Mouse (Mus musculus) ES-Bruce4 (cell line): ENCODE measurements around the gene Crygc. TPM values are rescaled to one million over a fixed set of nuclear protein-coding genes. Genes with fewer than 3 reads are reported as not detected.

ENCODE experiments used
- H3K27ac ChIP-seq: 2 replicates; pipeline ENCODE4 v1.5.1; 2012; ENCODE audit warnings: low read length, inconsistent platforms; ENCODE audit not compliant: insufficient read depth
- H3K27me3 ChIP-seq: 2 replicates; pipeline ENCODE4 v1.6.1; 2012; ENCODE audit warnings: mild to moderate bottlenecking, low read length, inconsistent platforms; ENCODE audit not compliant: control insufficient read depth, poor library complexity, insufficient read depth, severe bottlenecking
- H3K36me3 ChIP-seq: 2 replicates; pipeline ENCODE4 v1.6.1; 2012; ENCODE audit warnings: inconsistent platforms, mild to moderate bottlenecking, low read length, moderate library complexity; ENCODE audit not compliant: control insufficient read depth, poor library complexity, insufficient read depth, severe bottlenecking
- H3K4me1 ChIP-seq: one replicate; pipeline ENCODE4 v1.8.1; 2011; ENCODE audit warnings: low read length; ENCODE audit not compliant: control insufficient read depth, insufficient read depth
- H3K4me3 ChIP-seq: 2 replicates; pipeline ENCODE4 v1.5.1; 2011; ENCODE audit warnings: low read depth, mild to moderate bottlenecking, low read length
- H3K9ac ChIP-seq: 2 replicates; pipeline ENCODE4 v1.6.1; 2012; ENCODE audit warnings: low read depth, mild to moderate bottlenecking, inconsistent platforms; ENCODE audit not compliant: poor library complexity, severe bottlenecking
- H3K9me3 ChIP-seq: replicated peaks from 2 replicates; pipeline ENCODE4 v1.6.1; 2012; ENCODE audit warnings: mild to moderate bottlenecking, low read length, inconsistent platforms; ENCODE audit not compliant: control insufficient read depth, poor library complexity, insufficient read depth, severe bottlenecking
- CTCF ChIP-seq: IDR thresholded peaks from one replicate; pipeline ENCODE4 v1.8.1; 2011; ENCODE audit warnings: low read depth, low read length
- EP300 ChIP-seq: IDR thresholded peaks from 2 replicates; pipeline ENCODE4 v1.6.1; 2011; ENCODE audit warnings: low read depth, low read length; ENCODE audit not compliant: insufficient read depth
- POLR2A ChIP-seq: IDR thresholded peaks from one replicate; pipeline ENCODE4 v1.8.1; 2011; ENCODE audit warnings: low read length; ENCODE audit not compliant: insufficient read depth
- polyA plus RNA-seq: library from polyadenylated mRNA; stranded (reverse); fragments of >200 nt; gene quantifications from 2 replicates; pipeline ENCODE4 v1.2.4, GENCODE M21; 2011; ENCODE audit warnings: low read depth; ENCODE audit not compliant: missing spikeins, insufficient read depth, insufficient read length

Gene Crygc
- polyA plus RNA-seq, result not detected in 2 replicates

GRCm38 (mm10) chr1:65073589-65073988 lies at the start of gene Crygc:
Gene Crygc (minus strand): TSS chr1:65073689.
- H3K9ac ChIP-seq, result no peak within 1 kb of the TSS
- H3K4me1 ChIP-seq, result no peaks in the 10 kb centered on the region
- H3K27me3 ChIP-seq, result no peaks in the 10 kb centered on the region
- peak within 1 kb of the TSS; percentile 58 for H3K4me3 ChIP-seq
- H3K27ac ChIP-seq, result no peak within 1 kb of the TSS
- H3K36me3 ChIP-seq, result no peaks in the 10 kb centered on the region
- TF ChIP-seq EP300 (no peak), CTCF (no peak), POLR2A (no peak)
- H3K9me3 ChIP-seq, result no peaks in the 10 kb centered on the region

GRCm38 (mm10) chr1:65122574-65123372 lies 49.3 kb upstream of the Crygc start, which contains the start of gene D630023F18Rik:
Gene D630023F18Rik (minus strand): TSS chr1:65123214.
- H3K9ac ChIP-seq, result no peak within 1 kb of the TSS
- H3K4me1 ChIP-seq, result peaks cover 1% of the 10 kb centered on the region
- no peaks in the 10 kb centered on the region for H3K36me3 ChIP-seq
- H3K27ac ChIP-seq, result no peak within 1 kb of the TSS
- TF ChIP-seq CTCF (no peak), EP300 (no peak), POLR2A (no peak)
- H3K27me3 ChIP-seq, result no peaks in the 10 kb centered on the region
- H3K9me3 ChIP-seq, result no peaks in the 10 kb centered on the region
- no peak within 1 kb of the TSS for H3K4me3 ChIP-seq

GRCm38 (mm10) chr1:65119438-65119837 lies 45.9 kb upstream of the Crygc start, which contains the start of gene Gm28845:
Gene Gm28845 (minus strand): TSS chr1:65119558.
- no peaks in the 10 kb centered on the region for H3K27me3 ChIP-seq
- no peak within 1 kb of the TSS for H3K4me3 ChIP-seq
- TF ChIP-seq POLR2A (no peak), EP300 (no peak), CTCF (no peak)
- H3K27ac ChIP-seq, result peak within 1 kb of the TSS; percentile 51
- H3K9me3 ChIP-seq, result no peaks in the 10 kb centered on the region
- no peaks in the 10 kb centered on the region for H3K36me3 ChIP-seq
- H3K9ac ChIP-seq, result no peak within 1 kb of the TSS
- peaks cover 1% of the 10 kb centered on the region for H3K4me1 ChIP-seq

- H3K36me3 ChIP-seq, result no peaks in the 10 kb centered on the region
- H3K9me3 ChIP-seq, result no peaks in the 10 kb centered on the region
- H3K27me3 ChIP-seq, result no peaks in the 10 kb centered on the region
- peak overlapping the region; percentile 51 for H3K27ac ChIP-seq
- no peak overlapping the region for H3K9ac ChIP-seq
- H3K4me3 ChIP-seq, result no peak overlapping the region
- TF ChIP-seq CTCF, result no peak
- 0 out of 2 replicates have a peak, but pooled peaks have one; percentile 19 for TF ChIP-seq EP300
- peaks cover 4% of the 10 kb centered on the region for H3K4me1 ChIP-seq
These were observed 44.8 kb upstream of the Crygc start for GRCm38 (mm10) chr1:65118150-65118913.

- peaks cover 4% of the 10 kb centered on the region for H3K4me1 ChIP-seq
- H3K36me3 ChIP-seq, result no peaks in the 10 kb centered on the region
- H3K4me3 ChIP-seq, result no peak overlapping the region
- H3K9me3 ChIP-seq, result no peaks in the 10 kb centered on the region
- H3K27me3 ChIP-seq, result no peaks in the 10 kb centered on the region
- H3K9ac ChIP-seq, result no peak overlapping the region
- no peak for TF ChIP-seq CTCF
- no peak overlapping the region for H3K27ac ChIP-seq
These were observed 40.2 kb upstream of the Crygc start for GRCm38 (mm10) chr1:65113536-65114172.
